Mouse (Mus musculus): ENCODE measurements around the gene Amigo1.

Amigo1 gene

GRCm38 (mm10) chr3:108180514-108180913 is 5.6 kb upstream of the Amigo1 start:
- no peak for DNase-seq (ENCODE audit: low spot score in 2 of 2)

- DNase-seq (ENCODE audit: low spot score in 2 of 2) = no peak
These were observed 1.4 kb upstream of the Amigo1 start for GRCm38 (mm10) chr3:108184742-108185141.

DNA sequence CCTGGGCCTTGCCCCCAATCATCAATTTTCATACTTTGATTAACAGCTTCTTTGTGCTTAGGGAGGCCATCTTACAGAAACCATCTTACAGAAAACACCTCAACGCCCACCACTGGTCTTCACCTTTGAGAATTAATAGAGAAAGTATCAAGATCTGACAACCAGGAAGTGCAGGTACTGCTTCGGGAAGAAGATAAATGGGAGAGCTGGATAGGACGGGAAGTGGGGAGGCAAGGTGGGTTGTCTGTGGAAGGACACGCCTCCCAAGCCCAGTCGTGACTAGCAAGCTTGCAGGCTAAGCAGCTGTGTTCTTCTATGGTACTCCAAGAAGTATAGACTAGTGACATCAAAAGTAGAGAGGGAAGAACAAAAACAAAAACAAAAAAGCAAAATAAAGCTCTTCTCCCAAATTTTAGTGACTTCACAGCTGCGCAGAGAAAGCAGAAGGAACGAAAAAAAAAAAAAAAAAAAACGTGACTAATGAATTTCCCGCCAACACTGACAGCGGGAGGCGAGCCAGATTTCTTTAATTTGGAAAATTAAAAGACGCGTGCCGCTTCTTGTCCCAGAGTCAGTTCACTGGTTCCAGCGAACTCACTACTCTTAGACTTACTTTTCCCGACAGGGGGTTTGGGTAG is 556 bp upstream of the Amigo1 start:
- DNase-seq (ENCODE audit: low spot score in 2 of 2) = no peak

GRCm38 (mm10) chr3:108187111-108187795 is 1.1 kb downstream of the Amigo1 start:
- DNase-seq (ENCODE audit: low spot score in 2 of 2) = no peak

DNA sequence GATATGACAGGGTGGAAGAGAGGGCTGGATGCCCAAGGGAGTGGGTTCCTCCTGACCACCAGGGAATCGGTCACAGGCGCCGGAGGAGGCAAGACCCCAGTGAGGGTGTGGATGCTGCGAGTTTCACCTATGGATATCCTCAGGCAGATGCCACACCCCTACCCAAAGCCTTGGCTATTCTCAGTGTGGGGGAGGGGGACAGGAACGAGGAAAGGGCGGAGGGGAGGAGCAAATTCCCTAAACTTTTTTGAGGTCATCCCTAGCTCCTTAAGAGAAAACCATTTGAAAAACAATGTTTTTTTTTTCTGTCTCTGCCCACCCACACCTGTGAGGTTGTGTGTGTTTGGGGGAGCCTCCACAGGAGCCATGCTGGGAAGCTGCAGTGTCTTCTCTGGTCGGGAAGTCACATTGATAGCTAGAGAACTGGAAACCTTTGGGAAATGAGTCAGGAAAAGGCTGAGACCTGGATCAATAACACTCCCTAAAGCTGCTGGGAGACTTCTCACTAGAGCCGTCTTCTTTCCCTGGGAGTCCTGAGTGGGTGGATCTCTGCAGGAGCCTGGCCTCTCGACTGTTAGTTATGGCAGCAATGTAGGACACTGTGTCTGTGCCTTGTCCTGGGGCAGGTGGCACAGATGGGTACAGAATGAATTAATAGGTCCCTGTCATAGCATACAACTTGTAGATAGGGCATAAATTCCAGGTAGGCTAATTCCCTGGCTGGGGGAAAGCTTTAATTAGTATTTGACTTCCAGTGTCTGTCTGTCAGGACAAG is 2.8 kb downstream of the Amigo1 start:
- no peak for DNase-seq (ENCODE audit: low spot score in 2 of 2)

DNA sequence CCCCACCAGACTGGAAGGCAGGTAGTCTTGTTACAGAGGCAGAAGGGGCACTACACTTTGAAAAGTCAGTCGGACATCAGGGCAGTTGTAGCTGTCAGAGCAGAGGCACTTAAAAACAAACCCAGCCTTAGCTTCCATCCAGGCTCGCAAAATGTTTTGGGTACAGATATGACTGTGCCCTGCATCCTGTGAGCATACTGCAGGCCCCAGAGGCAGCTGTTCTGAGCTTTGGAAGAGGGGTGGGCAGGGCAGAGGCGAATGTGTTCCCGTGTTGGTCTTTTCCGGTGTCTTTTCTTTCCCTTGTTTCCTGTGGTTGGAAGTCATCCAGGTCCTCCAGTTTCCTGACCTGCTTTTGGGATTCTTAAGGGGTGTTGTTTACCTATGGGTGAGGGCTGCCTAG is 3.8 kb downstream of the Amigo1 start:
- DNase-seq (ENCODE audit: low spot score in 2 of 2) = no peak

DNA sequence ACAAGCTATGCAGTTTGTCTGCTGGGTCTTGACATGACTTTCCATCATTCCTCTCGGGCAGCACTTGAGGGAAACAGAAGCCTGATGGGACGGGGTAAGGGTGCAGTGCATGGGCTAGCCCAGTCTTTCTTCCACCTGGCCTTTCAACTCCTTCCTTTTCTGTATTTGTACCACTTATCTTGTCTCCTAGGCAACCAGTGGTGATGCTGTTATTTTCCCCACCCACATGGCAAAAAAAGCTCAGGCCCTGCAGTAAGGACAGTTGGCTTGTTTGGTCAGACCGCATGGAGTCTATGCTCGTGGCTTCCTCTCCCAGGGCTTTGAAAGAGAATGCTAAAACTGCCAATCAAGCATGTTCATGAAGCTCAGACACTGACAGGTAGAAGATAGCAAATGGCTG is 7.6 kb downstream of the Amigo1 start:
- DNase-seq (ENCODE audit: low spot score in 2 of 2) = no peak

GRCm38 (mm10) chr3:108195287-108195686 is 9.2 kb downstream of the Amigo1 start:
- DNase-seq (ENCODE audit: low spot score in 2 of 2) = no peak

DNA sequence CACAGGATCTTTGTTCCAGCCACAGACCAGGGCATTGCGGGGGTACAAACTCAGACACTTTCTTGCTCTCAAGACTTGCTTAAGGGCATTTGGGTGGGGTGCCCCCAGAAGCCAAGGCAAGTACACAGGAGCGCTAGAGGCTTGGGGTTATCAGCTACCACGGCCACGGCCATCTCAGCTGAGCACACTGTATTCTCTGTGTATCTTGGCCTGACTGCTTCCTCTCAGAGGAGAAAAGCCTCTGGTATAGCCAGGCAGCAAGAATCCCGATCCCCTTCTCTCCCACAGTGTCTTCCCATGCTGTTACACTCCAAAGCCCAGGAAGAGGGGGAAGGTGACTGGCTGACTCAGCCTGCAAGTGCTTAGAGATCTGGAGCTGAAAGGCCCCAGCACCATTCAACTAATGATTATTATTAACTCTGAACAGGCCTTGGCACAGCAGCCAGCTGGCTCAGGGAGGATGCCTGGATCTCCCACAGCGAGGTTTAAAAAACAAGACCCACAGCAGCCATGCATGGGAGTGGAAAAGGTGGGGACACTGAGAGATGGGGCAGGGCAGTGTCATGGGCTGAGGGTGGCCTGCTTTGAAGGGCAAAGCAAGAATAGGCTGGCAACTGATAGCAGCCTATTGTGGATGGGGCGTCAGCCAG is 9.9 kb downstream of the Amigo1 start:
- no peak for DNase-seq (ENCODE audit: low spot score in 2 of 2)

DNA sequence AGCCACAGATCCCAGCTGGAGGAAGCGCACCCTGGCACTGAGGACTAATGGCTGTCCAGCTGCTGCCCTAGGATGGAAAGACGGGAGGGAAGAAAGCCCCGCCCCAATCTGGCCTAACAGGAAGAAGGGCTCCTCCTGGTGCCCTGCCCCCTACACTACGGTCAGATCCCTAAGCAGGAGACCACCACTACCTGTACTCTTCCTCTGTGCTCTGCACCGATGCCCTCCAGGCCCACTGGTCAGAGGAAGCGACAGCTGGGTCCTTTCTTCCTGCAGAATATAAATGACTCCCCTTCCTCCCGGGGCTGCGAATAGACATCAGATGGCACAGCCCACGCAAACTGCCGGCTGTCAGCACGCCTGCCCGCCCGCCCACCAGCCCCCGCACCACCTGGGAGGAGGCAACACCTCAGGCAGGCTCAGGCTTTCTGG is 10.9 kb downstream of the Amigo1 start:
- no peak for DNase-seq (ENCODE audit: low spot score in 2 of 2)

GRCm38 (mm10) chr3:108199231-108199630 is 13.1 kb downstream of the Amigo1 start:
- DNase-seq (ENCODE audit: low spot score in 2 of 2) = no peak

DNA sequence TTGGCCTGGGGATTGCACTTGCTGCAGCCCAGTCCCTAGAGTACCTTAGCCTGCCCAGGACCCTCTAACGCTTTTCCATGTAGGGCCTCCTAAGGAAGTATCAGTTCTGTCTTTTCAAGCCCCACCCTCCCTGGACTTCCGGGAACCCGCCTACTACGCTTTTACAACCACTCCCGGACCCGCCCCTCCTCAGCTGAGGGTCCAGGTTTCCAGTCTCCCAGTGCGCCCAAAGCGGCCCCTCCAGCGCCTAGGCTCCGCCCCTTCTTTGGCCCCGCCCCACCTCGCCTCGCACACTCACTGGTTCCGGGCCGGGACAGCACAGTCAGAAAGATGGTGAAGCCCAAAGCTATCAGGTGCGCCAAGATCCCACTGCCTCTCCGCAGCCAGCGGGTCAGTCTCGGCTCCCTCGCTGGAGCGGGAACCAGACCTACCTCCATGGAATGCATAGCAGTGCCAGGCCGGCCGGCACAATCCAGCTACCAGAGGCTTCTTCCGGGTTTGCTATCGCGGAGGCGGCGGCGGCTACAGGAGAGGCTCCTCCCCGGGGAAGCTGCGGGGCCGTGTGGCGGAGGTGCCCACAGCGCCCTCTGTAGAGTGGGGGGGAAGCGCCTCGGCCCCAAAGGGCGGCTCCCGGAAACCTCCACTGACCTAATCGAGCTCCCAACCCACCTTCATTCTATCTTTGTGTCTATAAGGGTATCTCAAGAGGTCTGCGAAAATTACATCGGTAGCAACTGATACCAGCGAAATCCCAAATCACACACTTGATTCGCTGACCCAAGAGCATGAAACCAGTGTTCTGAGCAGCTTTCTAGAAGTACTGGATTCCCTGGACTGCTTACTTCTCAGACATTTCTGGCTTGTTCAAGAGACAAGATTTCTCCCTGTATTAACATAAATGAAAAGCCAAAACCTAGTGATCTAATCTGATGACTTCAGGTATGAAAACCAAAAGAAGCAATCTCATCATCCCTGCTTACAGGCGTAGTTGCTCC is 14.5 kb downstream of the Amigo1 start, which contains the start of gene Cyb561d1:
Gene Cyb561d1 (minus strand): TSS at position 884 of the 995 bp plus-strand sequence.
- DNase-seq (ENCODE audit: low spot score in 2 of 2) = peak; percentile 92 to 97

- DNase-seq (ENCODE audit: low spot score in 2 of 2) = peak in 1 of 2 experiments; percentile 68
These were observed 16.4 kb downstream of the Amigo1 start for GRCm38 (mm10) chr3:108202506-108202905.

DNA sequence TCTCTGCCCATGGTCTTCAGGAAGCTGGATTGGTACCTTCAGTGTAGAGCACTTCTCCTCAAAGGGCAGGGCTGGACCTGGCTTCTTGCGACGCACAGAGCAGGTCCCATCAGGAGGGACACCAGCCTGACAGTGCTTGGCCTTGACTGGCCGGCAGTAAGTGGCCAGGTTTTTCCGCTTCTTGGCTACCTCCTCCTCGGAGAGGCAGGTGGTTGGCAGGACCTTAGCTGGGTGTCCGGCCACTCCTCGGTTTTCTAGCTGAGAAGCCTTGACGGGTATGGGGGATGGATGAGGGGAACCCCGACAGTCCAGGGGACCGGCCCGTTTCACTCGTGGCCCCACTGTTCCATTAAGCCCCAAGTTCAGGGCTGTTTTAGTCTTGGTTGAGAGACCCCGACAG is 17.1 kb downstream of the Amigo1 start:
- DNase-seq (ENCODE audit: low spot score in 2 of 2) = no peak

GRCm38 (mm10) chr3:108203621-108204325 is 17.6 kb downstream of the Amigo1 start:
- peak; percentile 43 to 75 for DNase-seq (ENCODE audit: low spot score in 2 of 2)

- DNase-seq (ENCODE audit: low spot score in 2 of 2) = no peak
These were observed 18.3 kb downstream of the Amigo1 start for GRCm38 (mm10) chr3:108204470-108204869.

GRCm38 (mm10) chr3:108205601-108206000 is 19.5 kb downstream of the Amigo1 start:
- DNase-seq (ENCODE audit: low spot score in 2 of 2) = no peak

GRCm38 (mm10) chr3:108206731-108207375 is 20.7 kb downstream of the Amigo1 start:
- DNase-seq (ENCODE audit: low spot score in 2 of 2) = no peak

- no peak for DNase-seq (ENCODE audit: low spot score in 2 of 2)
These were observed 22.9 kb downstream of the Amigo1 start for GRCm38 (mm10) chr3:108209001-108209400.

- DNase-seq (ENCODE audit: low spot score in 2 of 2) = no peak
These were observed 23.4 kb downstream of the Amigo1 start for GRCm38 (mm10) chr3:108209536-108209935.
